Mouse (Mus musculus) embryo, embryonic 11.5 days (tissue): ENCODE results near the gene Kctd13.

Experiments
- DNase-seq: peaks from one replicate; pipeline ENCODE4 v3.0.0-alpha.2; 2012; ENCODE audit warnings: low read depth, low spot score

Kctd13 gene

GRCm38 (mm10) chr7:126981601-126982000 lies 52.9 kb downstream of the Kctd13 start:
- DNase-seq = no peak

- no peak for DNase-seq
These were observed 53.4 kb downstream of the Kctd13 start for GRCm38 (mm10) chr7:126982054-126982453.

GRCm38 (mm10) chr7:126983113-126983512 lies 54.4 kb downstream of the Kctd13 start:
- no peak for DNase-seq

- no peak for DNase-seq
These were observed 56.2 kb downstream of the Kctd13 start for GRCm38 (mm10) chr7:126984667-126985444.

GRCm38 (mm10) chr7:126986319-126986718 lies 57.6 kb downstream of the Kctd13 start:
- DNase-seq = no peak

GRCm38 (mm10) chr7:126988816-126989215 lies 60.1 kb downstream of the Kctd13 start:
- DNase-seq = no peak
